Mouse (Mus musculus): ENCODE data around the gene Ccnc.

The Ccnc gene

GRCm38 (mm10) chr4:21727615-21728165 lies at the start of gene Ccnc:
Ccnc (plus strand) TSS chr4:21727701.
- DNase-seq = peak; percentile 99

- no peak for DNase-seq
Observed at GRCm38 (mm10) chr4:21678101-21678974, 49.2 kb upstream of the Ccnc start.

- no peak for DNase-seq
Observed at GRCm38 (mm10) chr4:21678975-21679623, 48.4 kb upstream of the Ccnc start.

- no peak for DNase-seq
Observed at GRCm38 (mm10) chr4:21679624-21680480, 47.6 kb upstream of the Ccnc start.

GRCm38 (mm10) chr4:21680971-21681370 lies 46.5 kb upstream of the Ccnc start:
- no peak for DNase-seq

GRCm38 (mm10) chr4:21682421-21683150 lies 44.9 kb upstream of the Ccnc start:
- no peak for DNase-seq

- no peak for DNase-seq
Observed at GRCm38 (mm10) chr4:21684341-21684970, 43.0 kb upstream of the Ccnc start.

- no peak for DNase-seq
Observed at GRCm38 (mm10) chr4:21685595-21686091, 41.9 kb upstream of the Ccnc start, which contains the start of gene Prdm13. Prdm13 (minus strand) TSS chr4:21685963.

GRCm38 (mm10) chr4:21686416-21686815 lies 41.1 kb upstream of the Ccnc start:
- no peak for DNase-seq

GRCm38 (mm10) chr4:21686934-21687333 lies 40.6 kb upstream of the Ccnc start:
- no peak for DNase-seq

- peak; percentile 74 for DNase-seq
Observed at GRCm38 (mm10) chr4:21687783-21688702, 39.5 kb upstream of the Ccnc start.

- DNase-seq = peak; percentile 88
Observed at GRCm38 (mm10) chr4:21688703-21689200, 38.7 kb upstream of the Ccnc start.

GRCm38 (mm10) chr4:21689492-21689941 lies 38.0 kb upstream of the Ccnc start:
- DNase-seq = peak; percentile 87

- DNase-seq = no peak
Observed at GRCm38 (mm10) chr4:21690221-21690620, 37.3 kb upstream of the Ccnc start.

- peak; percentile 89 for DNase-seq
Observed at GRCm38 (mm10) chr4:21695638-21696254, 31.8 kb upstream of the Ccnc start.

- DNase-seq = no peak
Observed at GRCm38 (mm10) chr4:21705046-21705445, 22.5 kb upstream of the Ccnc start.

GRCm38 (mm10) chr4:21712147-21712546 lies 15.4 kb upstream of the Ccnc start:
- DNase-seq = peak; percentile 95

GRCm38 (mm10) chr4:21722752-21723334 lies 4.7 kb upstream of the Ccnc start:
- DNase-seq = no peak
